Comparison of ENCODE assay signal across 10 mouse cellular contexts in the genomic region with DNA sequence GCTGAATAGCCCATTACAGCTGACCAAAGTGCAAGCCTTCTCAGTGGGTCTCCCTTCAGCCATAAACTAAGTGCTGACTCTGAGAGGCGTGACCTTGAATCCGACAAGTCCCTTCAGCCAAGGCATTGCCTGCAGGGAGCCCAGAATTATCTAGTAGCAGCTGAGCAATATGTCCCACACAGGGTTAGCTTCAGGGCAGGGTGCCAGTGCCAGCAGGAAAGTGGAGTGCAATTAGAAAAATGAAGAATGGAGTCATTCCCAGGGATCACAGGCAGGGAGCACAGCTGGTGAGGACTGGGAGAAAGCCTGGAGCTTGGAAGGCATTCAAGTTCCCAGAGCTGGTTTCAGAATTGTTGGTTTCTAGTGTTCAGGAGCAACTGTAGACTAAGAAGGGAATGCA.
A peak's percentile ranks its signal among the peaks of the same experiment; 100 is the strongest.
DNase-seq lines count a peak whose midpoint lies in the region; ATAC-seq and TF ChIP-seq lines count a peak whose summit lies in the region.
"Had no signal": no experiment of that assay in that cellular context is flagged by ENCODE, and none has a peak within 500 bp of the region (broad histone marks: within the 10 kb centered on the region; RNA-seq: fewer than 3 reads in every experiment).

No protein-coding gene starts in this region.

- H3K4me1 ChIP-seq in kidney, adult 2 months (ENCODE audit: control insufficient read depth, insufficient read depth, low read length), result no peaks in the 10 kb centered on the region
- H3K4me1 ChIP-seq in kidney, embryonic 15.5 days, result no peaks in the 10 kb centered on the region

- intact Hi-C loops in gastrocnemius, postnatal 14 days (cut with DNase I; ENCODE audit: low total_unique reads), result no loop called here

- peak; percentile 9 for DNase-seq in kidney, adult 2 months
- DNase-seq in cerebellum, adult 18-20 months, result peak; percentile 53 to 58
- peak; percentile 64 for DNase-seq in gastrocnemius, postnatal 14 days
- DNase-seq in left cerebral cortex, adult 18-20 months (ENCODE audit: low spot score in 2 of 2), result peak; percentile 24 to 38
- peak; percentile 31 for DNase-seq in retina, embryonic 14.5 days (ENCODE audit: low spot score)

- no peak for TF ChIP-seq POLR2A in kidney, adult 2 months (IDR thresholded peaks at IDR 0.05; ENCODE audit: low read depth, low read length)

- no peaks in the 10 kb centered on the region for H3K9me3 ChIP-seq in kidney, embryonic 15.5 days (replicated peaks)
- H3K9me3 ChIP-seq: midbrain, embryonic 12.5 days had no signal

- H3K36me3 ChIP-seq in kidney, adult 2 months (ENCODE audit: control insufficient read depth, insufficient read depth, low read length), result no peaks in the 10 kb centered on the region
- H3K36me3 ChIP-seq in kidney, embryonic 15.5 days, result no peaks in the 10 kb centered on the region
- H3K36me3 ChIP-seq: G1E; midbrain, embryonic 12.5 days had no signal

- no peak overlapping the region for H3K4me2 ChIP-seq in kidney, embryonic 15.5 days
- H3K4me2 ChIP-seq: midbrain, embryonic 12.5 days had no signal

- no peak for TF ChIP-seq CTCF in kidney, adult 2 months (conservative IDR thresholded peaks at IDR 0.05; ENCODE audit: insufficient read depth, insufficient read length, low read depth, low read length)

- H3K9ac ChIP-seq in kidney, embryonic 15.5 days, result no peak overlapping the region
- H3K9ac ChIP-seq: midbrain, embryonic 12.5 days had no signal

- H3K27ac ChIP-seq in kidney, adult 2 months (ENCODE audit: insufficient read depth, low read depth, low read length), result no peak overlapping the region
- no peak overlapping the region for H3K27ac ChIP-seq in kidney, embryonic 15.5 days
- H3K27ac ChIP-seq: midbrain, embryonic 12.5 days had no signal

- H3K27me3 ChIP-seq in kidney, adult 2 months (replicated peaks; ENCODE audit: control insufficient read depth, insufficient read depth, low read length), result no peaks in the 10 kb centered on the region
- no peaks in the 10 kb centered on the region for H3K27me3 ChIP-seq in kidney, embryonic 15.5 days
- H3K27me3 ChIP-seq: midbrain, embryonic 12.5 days had no signal

- WGBS in kidney, adult 2 months, result 44% methylated on average over 2 of the region's 2 CpGs
- WGBS in kidney, embryonic 15.5 days, result 59% methylated on average over 2 of the region's 2 CpGs

- H3K4me3 ChIP-seq in kidney, adult 2 months (ENCODE audit: insufficient read depth, low read depth, low read length), result no peak overlapping the region
- no peak overlapping the region for H3K4me3 ChIP-seq in kidney, embryonic 15.5 days (replicated peaks)
- H3K4me3 ChIP-seq: midbrain, embryonic 12.5 days had no signal

- ATAC-seq in kidney, embryonic 15.5 days (replicated peaks; ENCODE audit: low FRiP score), result no peak
- ATAC-seq in erythroid progenitor cell, adult 5-6 weeks (replicated peaks; ENCODE audit: low FRiP score, poor library complexity, severe bottlenecking), result no peak
- no peak for ATAC-seq in activated CD4-positive, CD25-positive, alpha-beta regulatory T cell, adult 4 months

Comparison
In these comparisons a context has a peak if more than half of its experiments do, and no peak if none do; other contexts are left out.
1. DNase-seq: peak in every context shown above with its lines; median percentile 64 in gastrocnemius, postnatal 14 days; 56 in cerebellum, adult 18-20 months; 31 in left cerebral cortex, adult 18-20 months; 31 in retina, embryonic 14.5 days; 9 in kidney, adult 2 months.